Mouse (Mus musculus) urinary bladder, adult 18-20 months (tissue): Measurements from ENCODE around the gene Olfr1308.

ENCODE experiments used
- DNase-seq, 2 experiments: peaks; one replicate each; pipeline ENCODE4 v3.0.0; 2022; ENCODE audit warnings: low spot score in 2 of 2, mixed read lengths in 2 of 2

The Olfr1308 gene

DNA sequence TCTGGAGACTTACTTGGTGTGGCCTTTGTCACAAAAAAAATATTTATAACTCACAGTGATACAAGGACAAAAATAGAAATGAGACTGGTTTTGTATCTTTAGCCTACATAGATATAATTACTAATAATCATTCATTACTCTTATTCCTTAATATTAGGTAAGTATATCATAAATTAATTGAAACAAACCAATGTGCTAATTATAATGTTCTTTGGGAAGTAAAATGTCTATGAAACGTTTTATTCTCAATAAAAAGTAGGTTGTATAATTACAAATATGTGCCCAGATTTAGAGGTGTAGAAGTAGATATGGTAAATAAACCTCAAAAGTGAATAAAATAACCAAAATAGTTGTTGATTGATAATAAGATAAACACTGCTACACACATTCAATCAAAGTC, at the start of gene Olfr1308:
Gene Olfr1308, minus strand, starts transcription at position 101 of the 400 bp plus-strand sequence.
- no peak for DNase-seq

GRCm38 (mm10) chr2:112012608-112013007, 47.9 kb upstream of the Olfr1308 start, which contains the start of gene Olfr1310:
Olfr1310 (minus strand) TSS chr2:112012708.
- DNase-seq: no peak

DNA sequence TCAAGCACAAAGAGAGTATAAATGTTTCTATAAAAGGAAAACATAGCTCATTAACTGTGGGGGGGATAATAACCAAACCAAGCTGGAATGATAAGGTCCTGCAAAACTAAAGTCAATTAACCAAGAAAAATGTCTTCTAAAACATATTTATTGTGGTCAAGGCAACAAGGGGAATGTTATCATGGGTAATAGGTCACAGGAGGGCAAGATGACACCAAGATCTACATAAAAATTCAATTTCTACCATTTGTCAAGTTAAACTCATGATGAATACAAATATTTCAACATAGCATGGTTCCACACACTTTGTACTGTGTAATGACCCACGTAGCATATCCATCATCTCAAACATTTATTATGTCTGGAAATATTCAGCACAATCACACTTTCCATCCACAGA, 25.4 kb upstream of the Olfr1308 start, which contains the start of gene Olfr1309:
Gene Olfr1309, minus strand, starts transcription at position 101 of the 400 bp plus-strand sequence.
- DNase-seq: no peak

DNA sequence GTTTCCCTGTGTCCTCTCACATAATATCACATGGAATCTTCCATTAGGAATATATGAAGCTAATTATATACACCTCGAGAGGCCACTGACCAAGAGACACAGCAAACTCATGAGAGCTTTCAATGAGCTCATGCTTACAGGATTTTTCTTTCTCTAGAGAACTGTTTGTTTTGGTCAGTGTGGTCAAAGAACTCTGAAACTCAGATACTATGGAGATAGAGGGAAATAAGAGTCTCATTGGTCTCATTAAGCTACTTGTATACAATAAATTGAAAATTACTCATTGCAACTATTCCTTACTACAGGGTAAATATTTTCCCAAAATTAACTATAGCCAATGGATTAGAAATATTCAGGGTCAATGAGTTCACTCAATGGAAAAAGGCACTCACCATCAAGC, 15.4 kb downstream of the Olfr1308 start, which contains the start of gene Olfr1307:
Gene Olfr1307, minus strand, starts transcription at position 101 of the 400 bp plus-strand sequence.
- no peak for DNase-seq

DNA sequence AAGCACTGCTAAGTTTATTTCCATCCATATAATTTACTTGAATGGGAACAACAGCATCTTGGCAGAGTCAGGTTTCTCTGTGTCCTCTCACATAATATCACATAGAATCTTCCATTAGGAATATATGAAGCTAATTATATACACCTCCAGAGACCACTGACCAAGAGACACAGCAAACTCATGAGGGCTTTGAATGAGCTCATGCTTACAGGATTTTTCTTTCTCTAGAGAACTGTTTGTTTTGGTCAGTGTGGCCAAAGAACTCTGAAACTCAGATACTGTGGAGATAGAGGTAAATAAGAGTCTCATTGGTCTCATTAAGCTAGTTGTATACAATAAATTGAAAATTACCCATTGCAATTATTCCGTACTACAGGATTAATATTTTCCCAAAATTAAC, 48.6 kb downstream of the Olfr1308 start, which contains the start of gene Olfr1306:
Gene Olfr1306, minus strand, starts transcription at position 101 of the 400 bp plus-strand sequence.
- no peak for DNase-seq
